Mouse (Mus musculus) ES-Bruce4 (cell line): Measurements from ENCODE around the gene Zfp933. TPM values are rescaled to one million over a fixed set of nuclear protein-coding genes. Genes with fewer than 3 reads are reported as not detected.

Experiments
- polyA plus RNA-seq: library from polyadenylated mRNA; stranded (reverse); fragments of >200 nt; gene quantifications from 2 replicates; pipeline ENCODE4 v1.2.4, GENCODE M21; 2011; ENCODE audit warnings: low read depth; ENCODE audit not compliant: missing spikeins, insufficient read depth, insufficient read length

Zfp933 gene
- polyA plus RNA-seq, 1 experiment: 11.5 TPM

Other genes starting within 250 kb of the Zfp933 start
- gene Zfp979, start 205.9 kb downstream of the Zfp933 start, polyA plus RNA-seq: 91.2 and 99.8 TPM in 2 replicates
- gene Zfp534, start 145.8 kb downstream of the Zfp933 start, polyA plus RNA-seq: 25.0 and 26.4 TPM in 2 replicates
- 54.0 and 59.1 TPM in 2 replicates for gene Zfp984, start 38.6 kb downstream of the Zfp933 start, polyA plus RNA-seq
- 48.8 and 56.3 TPM in 2 replicates for gene Miip, start 20.4 kb upstream of the Zfp933 start, polyA plus RNA-seq
- 9.2 and 12.6 TPM in 2 replicates for gene Fv1, start 20.6 kb upstream of the Zfp933 start, polyA plus RNA-seq
- gene Mfn2, start 56.3 kb upstream of the Zfp933 start, polyA plus RNA-seq: 14.6 and 16.7 TPM in 2 replicates
- gene Plod1, start 88.4 kb upstream of the Zfp933 start, polyA plus RNA-seq: 21.7 and 26.3 TPM in 2 replicates
- gene 2510039O18Rik, start 92.5 kb upstream of the Zfp933 start, polyA plus RNA-seq: 23.1 and 23.3 TPM in 2 replicates
- 0.87 and 2.1 TPM in 2 replicates for gene Nppb, start 137.4 kb upstream of the Zfp933 start, polyA plus RNA-seq
- not detected in 2 replicates for gene Nppa, start 152.4 kb upstream of the Zfp933 start, polyA plus RNA-seq
- gene Clcn6, start 190.5 kb upstream of the Zfp933 start, polyA plus RNA-seq: 13.7 and 16.7 TPM in 2 replicates
- 9.5 and 13.7 TPM in 2 replicates for gene Mthfr, start 190.7 kb upstream of the Zfp933 start, polyA plus RNA-seq
- 48.2 and 60.6 TPM in 2 replicates for gene Agtrap, start 239.7 kb upstream of the Zfp933 start, polyA plus RNA-seq